Mouse (Mus musculus) ES-Bruce4 (cell line): ENCODE data around the gene Ltb.

Experiments used
- CTCF ChIP-seq: IDR thresholded peaks from one replicate; pipeline ENCODE4 v1.8.1; 2011; ENCODE audit warnings: low read depth, low read length
- EP300 ChIP-seq: IDR thresholded peaks from 2 replicates; pipeline ENCODE4 v1.6.1; 2011; ENCODE audit warnings: low read depth, low read length; ENCODE audit not compliant: insufficient read depth
- POLR2A ChIP-seq: IDR thresholded peaks from one replicate; pipeline ENCODE4 v1.8.1; 2011; ENCODE audit warnings: low read length; ENCODE audit not compliant: insufficient read depth

DNA sequence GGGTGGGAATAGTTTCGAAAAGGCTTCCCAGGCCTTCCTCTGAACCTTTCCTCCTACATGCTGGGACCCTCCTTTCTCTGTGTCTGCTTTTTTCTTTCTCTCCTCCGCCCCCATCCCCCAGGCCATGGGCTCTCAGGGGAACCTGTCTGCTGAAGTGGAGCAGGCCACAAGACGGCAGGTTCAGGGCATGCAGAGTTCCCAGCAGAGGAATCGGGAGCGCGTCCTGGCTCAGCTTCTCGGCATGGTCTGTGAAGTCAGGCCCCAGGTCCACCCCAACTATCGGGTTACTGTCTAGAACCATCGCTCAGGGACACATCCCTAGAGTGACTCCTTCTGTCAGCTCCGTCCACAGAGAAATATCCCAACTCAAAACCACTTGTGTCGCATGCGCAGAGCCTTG lies 43.3 kb downstream of the Ltb start:
- TF ChIP-seq POLR2A (no peak), EP300 (no peak), CTCF (no peak)
